Mouse (Mus musculus): ENCODE results near the gene Wrap53.
"Not testable (repeated sequence)": the region's sequence is repeated elsewhere in the genome, so short reads cannot be mapped to it uniquely, and the experiment has no call there.

Gene Wrap53

DNA sequence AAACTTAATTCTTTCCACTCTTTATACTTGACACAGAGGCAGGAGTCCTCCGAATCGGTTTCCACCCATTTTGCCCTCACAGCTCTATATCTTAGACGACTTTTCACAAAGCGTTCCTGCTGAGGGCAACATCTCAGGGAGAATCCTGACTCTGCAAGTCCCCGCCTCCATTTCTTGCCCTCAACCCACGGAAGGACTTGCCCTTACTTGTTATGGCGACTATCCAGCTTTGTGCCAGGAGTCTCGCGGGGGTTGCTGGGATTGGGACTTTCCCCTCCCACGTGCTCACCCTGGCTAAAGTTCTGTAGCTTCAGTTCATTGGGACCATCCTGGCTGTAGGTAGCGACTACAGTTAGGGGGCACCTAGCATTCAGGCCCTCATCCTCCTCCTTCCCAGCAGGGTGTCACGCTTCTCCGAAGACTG lies at the start of gene Wrap53, which contains the start of gene Trp53:
Wrap53 (minus strand) TSS at position 165 of the 424 bp plus-strand sequence.
Trp53 (plus strand) TSS at position 269 of the 424 bp plus-strand sequence.
- DNase-seq (ENCODE audit: low read depth), result peak; percentile 93

DNA sequence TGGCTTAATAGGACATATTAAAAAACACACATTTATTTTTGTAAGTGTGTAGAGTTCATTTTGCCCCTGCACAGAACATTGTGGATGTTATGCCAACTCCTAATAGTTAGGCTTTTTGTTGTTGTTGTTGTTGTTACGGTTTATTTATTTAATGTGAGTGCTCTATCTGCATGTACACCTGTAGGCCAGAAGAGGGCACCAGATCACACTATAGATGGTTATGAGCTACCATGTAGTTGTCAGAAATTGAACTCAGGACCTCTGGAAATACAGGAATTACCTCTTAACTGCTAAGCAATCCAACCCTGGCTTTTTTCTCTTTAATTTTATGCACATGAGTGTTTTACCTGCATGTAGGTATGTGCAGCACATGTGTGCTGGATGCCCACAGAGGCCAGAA lies 49.7 kb upstream of the Wrap53 start:
- DNase-seq (ENCODE audit: low read depth), result peak; percentile 78

DNA sequence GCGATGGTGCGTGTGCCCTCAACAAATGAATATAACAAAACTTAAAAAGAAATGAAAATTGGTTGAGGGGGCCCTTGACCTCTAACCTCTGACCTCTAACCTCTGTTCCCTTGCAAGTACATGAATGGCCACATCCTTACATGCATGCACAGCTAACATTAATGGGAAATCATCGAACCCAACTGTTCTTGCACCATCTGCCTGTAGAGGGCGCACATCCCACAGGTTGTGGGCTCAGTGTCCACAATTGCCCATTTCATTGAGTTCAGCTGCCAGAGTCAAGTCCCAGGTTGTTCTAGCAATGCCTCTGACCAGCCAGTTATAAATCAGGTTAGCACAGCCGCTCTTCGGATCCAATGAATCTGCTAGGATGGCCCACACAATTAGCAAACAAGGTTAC lies 48.2 kb upstream of the Wrap53 start:
- peak; percentile 89 for DNase-seq (ENCODE audit: low read depth)

DNA sequence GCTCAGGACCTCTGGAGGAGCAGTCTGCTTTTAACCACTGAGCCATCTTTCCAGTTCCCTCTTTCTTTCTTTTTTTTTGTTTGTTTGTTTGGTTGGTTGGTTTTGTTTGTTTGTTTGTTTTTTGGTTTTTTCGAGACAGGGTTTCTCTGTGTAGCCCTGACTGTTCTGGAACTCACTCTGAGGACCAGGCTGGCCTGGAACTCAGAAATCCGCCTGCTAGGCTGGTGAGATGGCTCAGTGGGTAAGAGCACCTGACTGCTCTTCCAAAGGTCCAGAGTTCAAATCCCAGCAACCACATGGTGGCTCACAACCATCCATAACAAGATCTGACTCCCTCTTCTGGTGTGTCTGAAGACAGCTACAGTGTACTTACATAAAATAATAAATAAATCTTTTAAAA lies 44.3 kb upstream of the Wrap53 start:
- not testable (repeated sequence) for DNase-seq (ENCODE audit: low read depth)

DNA sequence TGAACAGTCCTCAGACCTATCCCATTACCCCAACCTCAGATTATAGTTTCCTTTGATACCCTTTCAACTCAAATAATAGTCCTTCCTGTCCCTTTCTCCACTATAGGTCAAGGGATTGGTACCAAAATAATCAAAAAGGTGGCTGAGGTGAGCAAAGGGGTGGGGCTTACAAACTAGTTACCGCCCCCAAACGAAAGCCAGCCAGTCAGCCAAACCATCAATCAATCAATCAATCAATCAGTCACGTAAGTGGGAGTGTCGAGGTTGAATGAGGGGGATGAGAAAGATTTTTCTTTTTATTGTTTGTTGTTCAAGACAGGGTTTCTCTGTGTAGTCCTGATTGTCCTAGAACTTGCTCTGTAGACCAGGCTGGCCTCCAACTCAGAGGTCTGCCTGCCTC lies 43.0 kb upstream of the Wrap53 start:
- no peak for DNase-seq (ENCODE audit: low read depth)

DNA sequence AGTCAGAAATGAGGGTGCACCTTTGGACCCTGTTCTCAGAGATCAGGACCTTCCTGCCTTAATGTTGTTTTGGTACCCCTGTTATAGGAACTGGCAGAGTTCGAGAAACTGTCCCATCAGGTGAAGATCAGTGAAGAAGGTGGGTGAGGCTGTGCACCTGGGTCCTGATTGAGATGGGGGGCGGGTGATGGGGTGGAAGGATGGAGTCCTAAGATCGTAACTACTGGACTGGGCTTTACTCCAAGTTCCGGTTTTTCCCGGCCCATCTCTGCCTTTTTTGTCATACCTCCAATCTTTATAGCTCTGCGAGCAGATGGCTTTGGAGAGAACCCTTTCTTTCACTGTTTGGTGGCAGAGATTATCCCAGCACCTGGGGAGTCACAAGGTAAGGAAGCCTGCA lies 42.4 kb upstream of the Wrap53 start:
- DNase-seq (ENCODE audit: low read depth), result no peak

DNA sequence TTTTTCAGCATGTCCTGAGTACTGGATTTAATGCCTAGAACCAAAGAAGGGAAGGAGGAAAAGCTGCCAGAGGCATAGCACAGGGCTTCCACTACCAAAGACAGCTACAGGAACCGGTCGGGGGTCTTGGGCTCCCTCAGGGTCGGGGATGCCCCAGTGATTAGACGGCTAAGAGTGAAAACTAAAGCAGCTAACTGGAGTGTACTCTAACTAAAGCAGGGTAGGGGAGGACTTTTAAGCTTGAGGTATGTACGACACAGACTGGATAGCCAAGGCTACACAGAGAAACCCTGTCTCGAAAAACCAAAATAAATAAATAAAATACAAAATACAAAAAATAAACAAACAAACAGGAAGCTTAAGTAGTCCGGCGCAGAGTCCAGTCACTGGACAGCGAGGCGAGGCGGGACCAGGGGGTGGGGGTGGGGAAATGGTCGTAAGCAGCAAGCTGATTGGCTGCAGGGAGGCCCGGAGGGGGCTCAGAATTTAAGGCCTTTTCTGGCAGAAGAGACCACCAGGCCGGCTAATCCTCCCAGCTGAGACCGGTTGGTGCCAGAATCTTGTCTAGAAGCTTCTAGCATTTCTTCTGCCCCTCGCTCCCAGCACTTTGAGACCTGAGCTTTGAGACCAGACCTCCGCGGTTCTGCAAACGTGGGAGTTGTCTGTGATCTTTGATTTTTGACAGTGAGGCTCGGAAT lies 41.7 kb upstream of the Wrap53 start, which contains the start of gene Sat2:
Sat2 (plus strand) TSS at position 454 of the 698 bp plus-strand sequence.
- DNase-seq (ENCODE audit: low read depth), result no peak

DNA sequence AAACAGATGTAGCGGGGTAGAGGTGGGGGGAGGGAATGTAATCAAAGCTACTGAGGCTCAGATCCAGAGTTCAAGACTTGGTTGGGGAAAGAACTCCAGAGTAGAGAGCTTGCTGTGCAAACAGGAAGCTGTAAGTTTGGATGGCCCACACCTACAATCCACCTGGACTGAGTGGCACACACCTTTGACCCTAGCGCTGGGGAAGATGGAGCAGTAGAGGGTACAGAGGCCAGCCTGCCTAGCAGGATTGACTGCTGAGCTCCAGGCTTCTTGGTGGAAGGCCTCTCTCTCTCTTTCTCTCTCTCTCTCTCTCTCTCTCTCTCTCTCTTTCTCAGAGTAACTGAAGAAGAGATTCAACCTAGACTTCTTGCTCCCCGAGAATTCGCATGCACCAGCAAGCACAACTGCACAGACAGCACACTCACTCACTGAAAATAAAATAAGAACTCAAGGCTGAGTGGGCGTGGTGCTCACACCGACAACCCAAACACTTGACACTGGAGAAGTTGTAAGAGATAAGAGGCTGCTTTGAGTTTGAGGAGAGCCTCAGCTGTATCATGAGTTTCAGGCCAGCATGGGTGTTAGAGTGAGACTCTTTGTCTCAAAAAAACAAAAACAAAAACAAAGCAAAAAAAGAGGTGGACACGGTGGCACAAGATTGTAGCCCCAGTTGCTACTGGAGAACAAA lies 40.5 kb upstream of the Wrap53 start:
- DNase-seq (ENCODE audit: low read depth), result no peak

DNA sequence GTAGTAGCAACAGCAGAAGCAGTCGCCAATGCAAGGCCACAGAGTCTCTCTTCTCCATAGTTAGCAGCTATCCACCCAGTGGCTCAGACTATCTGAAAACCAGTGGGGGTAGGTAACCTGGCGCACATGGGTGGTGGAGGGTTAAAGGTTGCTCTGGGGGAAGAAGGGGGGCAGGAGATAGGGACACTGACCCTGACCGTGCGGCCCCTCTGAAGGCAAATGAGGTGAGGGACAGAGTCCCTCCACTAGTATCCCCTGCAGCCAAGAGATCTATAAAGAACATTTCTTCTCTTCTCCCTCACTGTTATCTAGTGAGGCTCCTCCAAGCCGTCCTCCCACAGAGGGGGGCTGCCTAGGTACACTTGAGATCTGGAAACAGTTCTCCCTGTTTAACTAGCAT lies 37.8 kb upstream of the Wrap53 start, which contains the start of gene Shbg:
Shbg (minus strand) TSS at position 101 of the 400 bp plus-strand sequence.
- DNase-seq (ENCODE audit: low read depth), result no peak

DNA sequence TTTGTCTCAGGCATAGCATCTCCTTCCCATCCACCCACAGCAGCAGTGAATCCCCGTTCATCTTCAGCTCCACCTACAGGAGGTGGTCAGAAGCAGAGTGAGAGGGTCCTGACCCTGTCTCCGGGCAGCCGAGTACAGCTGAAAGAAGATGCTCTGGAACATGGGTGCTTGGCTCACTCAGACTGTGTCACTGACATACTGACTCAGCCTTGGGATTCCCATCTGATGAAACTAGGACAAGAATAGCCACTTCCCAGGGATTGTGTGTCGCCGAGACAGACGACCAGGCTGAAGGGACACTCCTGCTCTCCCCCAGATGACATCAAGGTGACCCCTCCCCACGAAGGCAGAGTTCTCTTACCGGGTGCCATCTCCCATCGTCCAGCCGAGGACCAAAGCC lies 36.7 kb upstream of the Wrap53 start:
- no peak for DNase-seq (ENCODE audit: low read depth)

DNA sequence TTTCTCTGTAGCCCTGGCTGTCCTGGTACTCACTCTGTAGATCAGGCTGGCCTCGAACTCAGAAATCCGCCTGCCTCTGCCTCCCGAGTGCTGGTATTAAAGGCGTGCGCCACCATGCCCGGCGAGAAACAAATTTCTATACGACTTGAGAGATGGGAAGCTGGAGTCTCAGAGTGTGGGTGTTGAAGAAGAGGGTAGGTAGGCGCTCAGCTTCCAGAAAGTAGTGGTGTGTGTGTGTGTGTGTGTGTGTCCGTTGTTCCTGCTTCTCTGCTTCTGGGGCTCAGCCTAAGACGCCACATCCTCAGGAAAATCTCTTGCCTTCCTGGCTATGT lies 34.2 kb upstream of the Wrap53 start:
- DNase-seq (ENCODE audit: low read depth), result not testable (repeated sequence)

DNA sequence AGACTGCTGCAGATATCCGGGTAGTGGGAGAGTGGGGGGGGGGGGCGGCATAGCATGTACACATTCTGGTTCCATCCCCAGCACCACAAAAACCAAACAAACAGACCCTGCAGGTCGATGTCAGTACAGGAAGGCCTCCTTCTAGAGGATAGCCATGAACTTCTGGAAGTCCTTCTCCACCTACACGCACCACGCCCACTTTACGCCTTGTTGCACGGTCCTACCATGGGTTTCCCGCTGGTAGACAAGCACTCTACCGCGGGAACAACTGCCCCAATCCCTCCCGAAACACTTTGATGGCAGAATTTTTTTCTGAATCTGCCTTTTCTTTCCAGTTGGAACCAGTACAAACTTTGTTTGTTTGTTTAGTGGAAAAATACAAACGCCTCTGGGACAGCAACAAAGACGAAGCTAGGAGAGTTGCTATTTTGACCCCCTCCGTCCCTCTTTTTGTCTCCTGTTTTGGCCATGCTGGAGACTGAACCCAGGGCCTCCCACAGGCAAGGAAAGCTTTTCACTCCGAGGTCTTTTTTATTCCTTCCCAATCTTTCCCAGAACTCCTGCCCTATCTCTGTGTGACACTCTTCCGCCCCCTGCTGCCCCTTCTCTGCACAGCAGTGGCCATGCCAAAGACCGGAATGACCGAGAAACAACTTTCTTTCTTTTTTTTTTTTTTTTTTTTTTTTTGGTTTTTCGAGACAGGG lies 33.6 kb upstream of the Wrap53 start:
- peak; percentile 51 for DNase-seq (ENCODE audit: low read depth)

DNA sequence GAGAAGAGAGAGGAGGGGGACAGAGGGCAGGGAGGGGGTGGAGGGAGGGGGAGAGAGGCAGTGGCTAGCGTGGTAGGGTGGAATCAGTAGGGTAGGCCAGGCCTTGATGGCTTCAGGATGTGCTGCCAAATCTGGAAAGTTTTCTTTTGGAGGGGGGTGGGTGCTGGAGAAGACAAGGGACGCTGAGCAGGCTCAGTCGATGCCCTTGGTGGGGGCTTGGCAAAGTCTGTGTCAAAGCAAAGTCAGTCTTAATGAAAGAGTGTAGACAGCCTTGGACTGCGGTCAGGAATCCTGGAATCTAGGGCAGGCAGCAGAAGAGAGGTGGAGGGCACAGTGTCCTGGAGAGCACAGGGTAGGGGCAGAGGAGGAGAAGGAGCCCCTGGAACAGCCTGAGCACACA lies 30.8 kb upstream of the Wrap53 start:
- no peak for DNase-seq (ENCODE audit: low read depth)

DNA sequence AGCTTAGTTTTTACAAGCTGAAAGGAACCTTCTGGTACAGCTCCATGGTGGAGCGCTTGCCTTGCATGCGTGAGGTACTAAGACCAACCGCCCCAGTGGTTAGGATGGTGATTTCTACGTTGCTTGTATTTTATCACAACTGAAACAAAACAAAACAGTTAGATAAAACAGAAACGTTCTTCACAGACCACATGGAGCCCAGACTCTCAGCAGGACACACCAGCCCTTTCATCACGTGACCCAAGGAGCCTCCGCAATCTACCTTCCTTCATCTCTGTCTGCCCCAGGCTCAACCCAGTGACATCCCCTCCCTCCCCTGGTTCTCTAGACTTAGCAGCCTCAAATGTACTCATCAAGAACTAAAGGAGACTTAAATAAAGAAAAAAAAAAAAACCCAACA lies 29.4 kb upstream of the Wrap53 start:
- no peak for DNase-seq (ENCODE audit: low read depth)

DNA sequence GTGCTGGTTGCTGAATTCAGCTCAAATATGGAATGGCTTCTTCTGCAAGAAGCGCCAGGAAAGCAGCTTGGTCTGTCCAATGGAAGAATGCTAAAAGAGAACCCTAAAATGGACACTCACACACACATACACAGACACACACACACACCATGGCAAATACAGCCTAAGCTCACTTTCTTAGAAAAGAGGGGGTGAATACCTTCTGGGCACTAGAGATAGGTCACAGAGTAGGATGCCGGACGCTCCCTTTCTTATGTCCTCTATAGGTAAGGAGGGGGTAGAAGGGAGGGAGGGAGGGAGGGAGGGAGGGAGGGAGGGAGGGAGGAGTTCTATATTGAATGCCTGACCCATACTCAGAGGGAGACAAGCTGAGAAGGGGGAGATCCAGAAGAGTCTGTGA lies 28.5 kb upstream of the Wrap53 start:
- DNase-seq (ENCODE audit: low read depth), result no peak

DNA sequence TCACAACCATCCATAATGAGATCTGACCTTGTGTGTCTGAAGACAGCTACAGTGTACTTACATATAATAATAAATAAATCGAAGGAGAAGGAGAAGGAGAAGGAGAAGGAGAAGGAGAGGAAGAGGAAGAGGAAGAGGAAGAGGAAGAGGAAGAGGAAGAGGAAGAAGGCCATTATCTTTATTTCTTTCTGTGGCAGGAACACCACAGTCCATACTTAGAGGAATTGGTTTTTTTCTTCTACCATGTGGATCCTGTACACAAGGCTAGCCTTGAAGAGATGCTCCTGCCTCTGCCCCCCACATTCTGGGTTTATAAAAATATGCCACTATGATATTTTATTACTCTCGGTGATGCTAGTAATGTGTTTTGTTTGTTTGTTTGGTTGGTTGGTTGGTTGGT lies 26.8 kb upstream of the Wrap53 start:
- no peak for DNase-seq (ENCODE audit: low read depth)

DNA sequence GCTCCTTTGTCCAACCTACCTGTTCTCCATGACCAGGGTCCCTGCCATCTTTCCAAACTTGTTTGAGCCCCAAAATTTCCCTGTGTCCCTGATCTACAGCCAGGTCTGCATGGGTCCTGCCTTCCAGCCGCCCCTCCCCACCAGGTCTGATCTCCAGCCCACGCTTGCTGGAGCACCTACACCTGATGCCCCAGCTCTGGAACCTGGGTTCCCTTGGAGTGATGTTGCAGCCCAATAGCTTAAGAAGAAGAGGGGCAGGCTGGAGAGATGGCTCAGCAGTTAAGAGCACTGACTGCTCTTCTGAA lies 26.4 kb upstream of the Wrap53 start:
- peak; percentile 23 for DNase-seq (ENCODE audit: low read depth)

DNA sequence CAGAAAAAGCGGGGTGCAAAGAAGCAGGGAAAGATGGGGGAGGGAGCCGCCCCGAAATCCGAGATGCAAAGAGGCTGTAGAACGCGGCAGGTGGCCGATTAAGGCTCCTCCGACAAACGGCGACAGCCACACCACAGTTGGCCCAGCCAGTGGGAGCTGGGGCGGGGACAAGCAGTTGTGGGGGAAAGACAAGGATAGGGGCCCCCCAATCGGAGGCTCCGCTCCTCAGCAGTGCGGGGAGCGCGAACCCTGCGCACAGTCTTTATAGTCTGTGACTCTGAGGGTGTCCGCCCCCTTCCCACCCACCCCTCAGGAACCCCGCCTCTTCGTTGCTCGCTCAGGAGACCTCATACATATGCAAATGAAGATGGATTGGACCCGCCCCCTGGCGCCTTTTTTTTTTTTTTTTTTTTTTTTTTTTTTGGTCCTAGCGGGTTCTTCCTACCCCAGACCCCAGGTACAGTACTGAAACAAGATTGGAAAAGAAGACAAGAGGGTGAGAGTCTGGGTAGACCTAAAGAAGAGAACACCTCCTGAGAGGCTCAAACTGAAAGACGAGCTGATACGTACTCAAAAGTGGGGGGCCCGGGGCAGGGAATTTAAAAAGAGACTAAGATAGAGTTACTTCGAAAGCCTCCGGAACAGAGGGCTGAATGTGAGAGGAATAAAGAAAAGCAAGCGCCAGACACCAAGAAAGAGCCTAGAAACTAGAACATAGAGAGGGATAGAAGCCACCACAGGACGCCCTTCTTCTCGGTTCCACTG lies 25.9 kb upstream of the Wrap53 start, which contains the start of gene Atp1b2:
Atp1b2 (minus strand) TSS at position 217 of the 765 bp plus-strand sequence.
- peak; percentile 78 for DNase-seq (ENCODE audit: low read depth)

DNA sequence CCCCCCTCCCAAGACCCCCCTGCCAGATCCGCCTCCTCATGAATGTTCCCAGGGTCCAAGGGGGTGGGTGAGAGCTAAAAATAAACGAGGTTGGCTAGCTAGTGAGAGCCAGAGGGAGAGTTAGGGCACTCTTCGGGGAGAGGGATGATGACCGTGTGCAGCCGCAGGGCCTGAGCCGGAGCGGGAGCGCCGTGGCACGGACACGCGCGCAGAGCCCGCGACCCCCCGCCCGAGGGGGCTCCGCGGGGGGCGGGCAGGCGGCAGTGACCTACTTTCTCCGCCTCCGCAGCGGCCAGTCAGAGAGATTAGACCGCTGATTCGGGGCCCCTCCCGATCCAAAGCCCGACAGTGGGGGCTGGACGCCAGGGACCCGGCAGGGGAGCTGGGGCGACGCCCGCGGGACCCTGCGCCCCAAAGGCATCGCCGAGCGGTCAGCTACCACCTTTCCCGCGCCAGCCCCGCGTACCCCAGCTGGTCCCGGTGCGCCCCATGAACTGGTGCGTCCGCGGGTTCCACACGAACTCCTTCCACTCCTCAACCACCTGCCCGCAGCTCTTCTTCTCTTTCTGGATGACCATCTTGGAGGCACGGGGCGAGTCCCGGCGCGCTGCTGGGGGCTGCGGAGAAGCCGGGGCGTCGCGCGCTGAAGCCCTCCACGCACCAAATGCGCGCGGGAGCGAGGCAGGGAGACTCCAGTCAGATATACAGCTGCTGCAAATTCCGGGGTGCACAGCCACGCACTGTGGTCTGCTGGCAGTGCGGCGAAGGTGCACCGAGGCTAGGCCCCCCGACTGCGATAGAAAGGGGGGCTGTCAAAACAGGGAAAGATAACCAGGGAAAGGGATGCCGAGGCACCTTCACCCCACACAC lies 25.0 kb upstream of the Wrap53 start:
- peak; percentile 38 for DNase-seq (ENCODE audit: low read depth)

DNA sequence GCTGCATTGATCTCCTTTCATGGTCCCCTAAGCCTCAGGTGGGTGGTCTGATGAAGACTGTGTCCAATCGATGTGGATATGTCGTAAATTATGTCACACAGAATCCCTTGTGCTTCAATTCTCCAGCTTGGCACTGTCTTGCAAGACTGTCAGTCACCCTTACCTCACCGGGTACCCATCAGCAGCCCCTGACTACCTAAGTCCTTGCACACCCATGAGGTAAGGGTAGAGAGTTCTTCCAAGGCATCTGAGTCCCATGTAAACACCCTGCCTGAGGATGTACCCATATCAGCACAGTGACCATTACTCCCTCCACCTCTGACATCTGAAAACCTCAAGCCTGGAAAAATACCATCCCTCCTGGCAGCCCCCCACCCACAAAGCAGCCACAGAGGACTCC lies 24.3 kb upstream of the Wrap53 start:
- no peak for DNase-seq (ENCODE audit: low read depth)

DNA sequence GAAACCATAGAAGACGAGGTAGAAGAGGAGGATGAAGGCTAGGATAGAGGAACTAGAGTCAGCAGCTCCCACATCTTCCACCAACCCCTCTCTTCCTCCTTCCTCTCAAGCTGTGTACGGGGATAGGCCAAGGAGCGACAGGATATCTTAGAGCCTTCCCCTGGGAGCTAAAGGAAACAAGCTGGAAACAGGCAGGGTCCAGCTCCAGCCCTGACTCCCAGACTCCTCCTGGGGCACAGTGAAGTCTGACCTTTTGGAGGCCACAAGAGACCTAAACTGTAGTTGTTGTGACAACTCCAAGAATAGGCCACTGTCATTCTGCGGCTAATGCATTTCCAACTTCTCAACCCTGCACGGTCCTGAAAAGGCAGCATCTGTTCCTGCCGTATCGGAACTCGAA lies 23.5 kb upstream of the Wrap53 start:
- DNase-seq (ENCODE audit: low read depth), result no peak
